In genomic region chr6:14585827-14586226, GRCm38 (mm10) we compare ENCODE assay signal across 9 mouse cellular contexts.
DNase-seq lines count a peak whose midpoint lies in the region; ATAC-seq lines count a peak whose summit lies in the region.
"Had no signal": no experiment of that assay in that cellular context is flagged by ENCODE, and none has a peak within 500 bp of the region (broad histone marks: within the 10 kb centered on the region; RNA-seq: fewer than 3 reads in every experiment).

No protein-coding gene starts in this region.

- no peaks in the 10 kb centered on the region for H3K4me1 ChIP-seq in midbrain, embryonic 11.5 days (ENCODE audit: control insufficient read depth, insufficient read depth, low read length)
- H3K4me1 ChIP-seq in midbrain, embryonic 10.5 days: no peaks in the 10 kb centered on the region

- H3K9me3 ChIP-seq in midbrain, embryonic 11.5 days (ENCODE audit: control insufficient read depth, low read length): no peaks in the 10 kb centered on the region
- H3K9me3 ChIP-seq in midbrain, embryonic 10.5 days (replicated peaks): no peaks in the 10 kb centered on the region

- intact Hi-C loops in heart, postnatal 14 days (cut with DNase I): loop anchor here (10.0 kb wide), 1 partner anchor 169 kb away; the partner anchor contains the start of gene Ppp1r3a

- DNase-seq in heart, adult 18-20 months: peak; percentile 17 to 18
- no peak for DNase-seq in heart, postnatal 14 days
- DNase-seq in midbrain, embryonic 11.5 days (ENCODE audit: low spot score, missing footprints): peak; percentile 85
- DNase-seq in midbrain, embryonic 10.5 days (ENCODE audit: low spot score): no peak
- no peak for DNase-seq in spleen, postnatal 36 days (ENCODE audit: low spot score in 2 of 2)
- no peak for DNase-seq in spleen, postnatal 14 days (ENCODE audit: low spot score in 2 of 2)
- no peak for DNase-seq in gastrocnemius, adult 8-10 months (ENCODE audit: low spot score in 2 of 2)
- DNase-seq: kidney, postnatal 14 days had no signal

- H3K36me3 ChIP-seq in midbrain, embryonic 11.5 days (ENCODE audit: control insufficient read depth, insufficient read depth, low read length): no peaks in the 10 kb centered on the region
- H3K36me3 ChIP-seq in midbrain, embryonic 10.5 days: no peaks in the 10 kb centered on the region

- no peak overlapping the region for H3K27ac ChIP-seq in midbrain, embryonic 11.5 days (ENCODE audit: low read depth, low read length)
- H3K27ac ChIP-seq in midbrain, embryonic 10.5 days (replicated peaks): no peak overlapping the region

- 59% methylated on average over 1 of the region's 1 CpGs for WGBS in midbrain, embryonic 11.5 days
- 45% methylated on average over 1 of the region's 1 CpGs for WGBS in midbrain, embryonic 10.5 days

- H3K4me3 ChIP-seq in midbrain, embryonic 11.5 days (ENCODE audit: low read depth, low read length): no peak overlapping the region
- no peak overlapping the region for H3K4me3 ChIP-seq in midbrain, embryonic 10.5 days

- peak; percentile 77 for ATAC-seq in midbrain, embryonic 11.5 days (ENCODE audit: low FRiP score)
- ATAC-seq in granulocyte monocyte progenitor cell, adult 5-6 weeks (replicated peaks; ENCODE audit: poor library complexity, severe bottlenecking): peak; percentile 46; the same call in 1 of the 2 replicates

- H3K4me2 ChIP-seq in midbrain, embryonic 11.5 days: no peak overlapping the region

- no peak overlapping the region for H3K9ac ChIP-seq in midbrain, embryonic 11.5 days (ENCODE audit: low read length)

- H3K27me3 ChIP-seq in midbrain, embryonic 11.5 days (ENCODE audit: control insufficient read depth, insufficient read depth, low read length): no peaks in the 10 kb centered on the region
- H3K27me3 ChIP-seq in midbrain, embryonic 10.5 days (ENCODE audit: low read depth, poor library complexity, severe bottlenecking): no peaks in the 10 kb centered on the region

Comparison
In these comparisons a context has a peak if more than half of its experiments do, and no peak if none do; other contexts are left out.
1. DNase-seq: peak in heart, adult 18-20 months (2 of 2) and midbrain, embryonic 11.5 days (single experiment); none in heart, postnatal 14 days (0 of 2), midbrain, embryonic 10.5 days (single experiment), spleen, postnatal 36 days (0 of 2), spleen, postnatal 14 days (0 of 2) and gastrocnemius, adult 8-10 months (0 of 2).